Mouse (Mus musculus): ENCODE data around the gene Eif2ak2. TPM values are rescaled to one million over a fixed set of nuclear protein-coding genes. Genes with fewer than 3 reads are reported as not detected.
A peak's percentile ranks its signal among the peaks of the same experiment; 100 is the strongest.

The Eif2ak2 gene
- polyA plus RNA-seq, 1 experiment = 1.6 TPM

DNA sequence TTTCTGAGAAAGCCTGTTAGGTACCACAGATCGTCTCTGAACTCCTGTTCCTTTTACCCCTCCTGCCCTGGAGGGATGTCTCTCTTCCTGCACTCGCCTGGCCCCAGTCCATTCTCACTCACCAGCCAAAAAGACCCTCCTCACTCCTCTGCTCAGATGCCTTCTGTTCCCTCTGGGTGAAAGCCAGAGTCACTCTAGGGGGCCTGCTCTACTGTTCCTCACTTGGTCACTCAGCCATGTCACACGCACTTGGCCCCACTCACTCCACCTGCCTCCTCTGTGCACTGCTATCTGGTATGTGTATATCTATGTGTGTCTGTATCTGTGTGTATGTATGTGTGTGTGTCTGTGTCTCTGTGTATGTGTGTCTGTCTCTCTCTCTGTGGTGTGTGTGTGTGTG lies 6.8 kb upstream of the Eif2ak2 start:
- no peaks in the 10 kb centered on the region for H3K27me3 ChIP-seq (ENCODE audit: control insufficient read depth, insufficient read depth, low read length)
- H3K27ac ChIP-seq (ENCODE audit: insufficient read depth, low read length) = no peak overlapping the region
- H3K4me3 ChIP-seq (ENCODE audit: extremely low read depth, insufficient read depth, insufficient read length) = no peak overlapping the region
- no peaks in the 10 kb centered on the region for H3K36me3 ChIP-seq (ENCODE audit: control insufficient read depth, insufficient read depth, low read length)
- DNase-seq (ENCODE audit: low read depth in 1 of 2, low spot score in 2 of 2) = no peak
- no peaks in the 10 kb centered on the region for H3K4me1 ChIP-seq (ENCODE audit: control insufficient read depth, insufficient read depth, insufficient read length)
- no peak for TF ChIP-seq POLR2A (IDR thresholded peaks at IDR 0.05; ENCODE audit: low read depth, low read length)
- TF ChIP-seq CTCF (IDR thresholded peaks at IDR 0.05; ENCODE audit: extremely low read depth, insufficient read depth, insufficient read length, insufficient replicate concordance) = no peak
- WGBS = 59% methylated on average over 3 of the region's 3 CpGs

DNA sequence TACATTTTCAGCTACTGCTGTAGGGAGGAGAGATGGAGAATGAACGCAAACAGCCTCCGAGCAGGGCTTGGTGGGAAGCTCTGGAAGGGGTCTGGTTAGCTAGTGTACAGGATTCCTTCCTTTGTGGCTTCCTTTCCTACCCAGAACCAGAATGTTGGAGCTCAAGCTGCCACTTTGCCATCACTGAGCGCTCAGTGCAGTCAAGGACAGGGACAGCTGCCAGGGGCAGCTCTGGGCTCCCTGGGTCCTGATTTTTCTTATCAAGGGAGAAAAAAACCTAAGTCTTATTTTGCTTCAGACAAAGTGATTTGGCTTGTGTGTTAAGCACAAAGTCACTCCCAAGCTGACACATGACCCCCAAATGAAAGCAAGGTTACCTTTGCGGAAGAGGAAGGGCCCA lies 6.2 kb upstream of the Eif2ak2 start:
- no peak for DNase-seq (ENCODE audit: low read depth in 1 of 2, low spot score in 2 of 2)
- Histone ChIP-seq H3K27me3 (ENCODE audit: control insufficient read depth, insufficient read depth, low read length) (no peaks in the 10 kb centered on the region), H3K27ac (ENCODE audit: insufficient read depth, low read length) (no peak overlapping the region), H3K4me1 (ENCODE audit: control insufficient read depth, insufficient read depth, insufficient read length) (no peaks in the 10 kb centered on the region), H3K36me3 (ENCODE audit: control insufficient read depth, insufficient read depth, low read length) (no peaks in the 10 kb centered on the region), H3K4me3 (ENCODE audit: extremely low read depth, insufficient read depth, insufficient read length) (no peak overlapping the region)
- 88% methylated on average over 4 of the region's 4 CpGs for WGBS
- TF ChIP-seq POLR2A (IDR thresholded peaks at IDR 0.05; ENCODE audit: low read depth, low read length) (no peak), CTCF (IDR thresholded peaks at IDR 0.05; ENCODE audit: extremely low read depth, insufficient read depth, insufficient read length, insufficient replicate concordance) (no peak)

DNA sequence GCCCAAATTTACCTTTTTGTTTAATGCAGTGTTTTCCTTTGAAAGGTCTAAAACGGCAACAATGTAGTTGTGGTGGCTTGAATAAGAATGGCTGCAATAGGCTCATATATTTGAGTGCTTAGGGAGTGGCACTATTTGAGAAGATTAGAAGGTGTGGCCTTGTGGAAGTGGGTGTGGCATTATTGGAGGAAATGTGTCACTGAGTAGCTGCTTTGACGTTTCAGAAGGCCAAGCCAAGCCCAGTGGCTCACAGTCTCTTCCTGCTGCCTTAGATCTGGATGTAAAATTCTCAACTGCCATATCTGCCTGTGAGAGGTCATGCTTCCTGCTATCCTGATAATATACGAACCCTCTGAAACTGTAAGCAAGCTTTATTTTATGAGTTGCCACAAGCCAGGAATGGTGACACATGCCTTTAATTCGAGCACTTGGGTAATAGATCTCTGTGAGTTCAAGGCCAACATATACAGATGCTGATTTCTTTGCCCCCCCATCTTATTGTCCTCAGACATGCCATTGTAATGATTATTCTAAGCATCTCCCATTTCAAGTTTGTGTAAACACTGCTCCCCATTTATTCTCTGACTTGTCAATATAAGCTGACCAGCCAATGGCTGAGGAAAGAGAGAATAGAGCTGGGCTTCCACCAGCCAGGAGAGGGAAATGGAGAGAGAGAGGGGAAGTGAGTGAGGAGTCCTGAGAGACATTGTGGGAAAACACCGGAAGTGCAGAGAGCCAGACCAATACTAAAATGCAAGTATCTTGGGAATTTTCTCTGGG lies 3.1 kb upstream of the Eif2ak2 start:
- H3K27me3 ChIP-seq (ENCODE audit: control insufficient read depth, insufficient read depth, low read length) = no peaks in the 10 kb centered on the region
- DNase-seq (ENCODE audit: low read depth in 1 of 2, low spot score in 2 of 2) = no peak
- 90% methylated on average over 5 of the region's 5 CpGs for WGBS
- H3K27ac ChIP-seq (ENCODE audit: insufficient read depth, low read length) = no peak overlapping the region
- H3K4me3 ChIP-seq (ENCODE audit: extremely low read depth, insufficient read depth, insufficient read length) = no peak overlapping the region
- TF ChIP-seq POLR2A (IDR thresholded peaks at IDR 0.05; ENCODE audit: low read depth, low read length) (no peak), CTCF (IDR thresholded peaks at IDR 0.05; ENCODE audit: extremely low read depth, insufficient read depth, insufficient read length, insufficient replicate concordance) (no peak)
- H3K36me3 ChIP-seq (ENCODE audit: control insufficient read depth, insufficient read depth, low read length) = no peaks in the 10 kb centered on the region
- peaks cover 2% of the 10 kb centered on the region; the same call in 1 of the 2 replicates for H3K4me1 ChIP-seq (ENCODE audit: control insufficient read depth, insufficient read depth, insufficient read length)

DNA sequence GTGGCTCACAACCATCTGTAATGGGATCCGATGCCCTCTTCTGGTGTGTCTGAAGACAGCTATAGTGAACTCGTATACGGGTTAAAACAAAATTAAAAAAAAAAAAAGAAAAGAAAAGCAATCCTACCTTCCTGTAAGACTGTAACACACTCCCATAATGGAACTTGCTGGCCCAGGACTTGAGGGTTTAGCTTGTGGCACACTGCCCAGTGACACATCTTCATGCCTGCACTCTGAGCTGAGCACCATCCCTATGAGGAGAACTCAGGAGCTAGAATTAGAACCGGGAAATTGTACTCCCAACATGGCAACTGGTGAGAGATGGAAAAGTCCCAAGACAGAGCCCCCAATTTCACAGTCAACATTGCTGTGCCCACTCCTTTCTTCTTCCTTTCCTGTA lies 918 bp upstream of the Eif2ak2 start:
- WGBS = 93% methylated on average over 4 of the region's 4 CpGs
- Histone ChIP-seq H3K27ac (ENCODE audit: insufficient read depth, low read length) (no peak overlapping the region), H3K27me3 (ENCODE audit: control insufficient read depth, insufficient read depth, low read length) (no peaks in the 10 kb centered on the region), H3K4me3 (ENCODE audit: extremely low read depth, insufficient read depth, insufficient read length) (no peak overlapping the region), H3K36me3 (ENCODE audit: control insufficient read depth, insufficient read depth, low read length) (peaks cover under 1% of the 10 kb centered on the region; the same call in 1 of the 2 replicates), H3K4me1 (ENCODE audit: control insufficient read depth, insufficient read depth, insufficient read length) (peaks cover 2% of the 10 kb centered on the region; the same call in 1 of the 2 replicates)
- no peak for DNase-seq (ENCODE audit: low read depth in 1 of 2, low spot score in 2 of 2)
- TF ChIP-seq CTCF (IDR thresholded peaks at IDR 0.05; ENCODE audit: extremely low read depth, insufficient read depth, insufficient read length, insufficient replicate concordance) (no peak), POLR2A (IDR thresholded peaks at IDR 0.05; ENCODE audit: low read depth, low read length) (no peak)

DNA sequence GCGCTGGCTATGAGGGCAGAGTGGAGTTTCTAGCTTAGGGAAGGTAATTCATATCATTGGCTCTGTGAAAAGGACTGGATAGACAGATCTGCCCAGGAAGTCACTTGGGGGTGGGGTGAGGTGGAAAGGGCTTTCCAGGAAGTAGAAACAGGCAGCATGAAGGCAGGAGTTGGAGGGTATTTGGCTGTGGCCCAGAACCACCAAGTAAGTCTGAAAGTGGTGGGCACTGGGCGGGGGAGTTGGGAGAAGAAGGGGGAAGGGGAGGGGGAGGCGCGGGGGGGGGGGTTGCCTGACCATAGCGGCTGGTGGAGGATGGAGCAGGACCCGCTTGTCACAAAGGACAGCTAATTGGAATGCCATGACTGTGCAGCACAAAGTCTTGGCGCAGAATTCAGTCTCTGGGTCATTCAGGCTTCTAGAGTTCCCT lies 482 bp downstream of the Eif2ak2 start:
- Histone ChIP-seq H3K27ac (ENCODE audit: insufficient read depth, low read length) (peak overlapping the region; percentile 48), H3K36me3 (ENCODE audit: control insufficient read depth, insufficient read depth, low read length) (peaks cover 7% of the 10 kb centered on the region), H3K4me3 (ENCODE audit: extremely low read depth, insufficient read depth, insufficient read length) (peak overlapping the region; percentile 79), H3K4me1 (ENCODE audit: control insufficient read depth, insufficient read depth, insufficient read length) (peaks cover 2% of the 10 kb centered on the region; the same call in 1 of the 2 replicates), H3K27me3 (ENCODE audit: control insufficient read depth, insufficient read depth, low read length) (no peaks in the 10 kb centered on the region)
- WGBS = 3% methylated on average over 6 of the region's 7 CpGs
- DNase-seq (ENCODE audit: low read depth in 1 of 2, low spot score in 2 of 2) = peak in 1 of 2 experiments; percentile 9
- no peak for TF ChIP-seq POLR2A (IDR thresholded peaks at IDR 0.05; ENCODE audit: low read depth, low read length)
- no peak for TF ChIP-seq CTCF (IDR thresholded peaks at IDR 0.05; ENCODE audit: extremely low read depth, insufficient read depth, insufficient read length, insufficient replicate concordance)

DNA sequence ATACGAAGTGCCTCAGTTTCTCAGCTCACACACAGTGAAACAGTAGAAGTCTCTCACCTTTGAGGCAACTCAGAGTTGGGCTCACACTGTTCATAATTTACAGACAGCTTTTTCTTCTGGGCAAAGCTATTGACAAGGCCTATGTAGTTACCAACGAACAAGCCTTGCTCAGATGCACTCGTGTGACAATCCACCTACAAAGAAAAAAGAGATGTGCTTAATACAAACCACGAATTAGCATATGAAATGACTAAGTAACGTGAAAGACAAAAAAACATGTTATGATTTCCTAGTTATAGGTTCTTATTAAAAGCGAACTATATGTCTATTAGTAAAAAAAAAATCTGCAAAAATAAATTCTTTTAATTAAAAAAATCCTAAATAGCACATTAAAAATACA lies 8.5 kb downstream of the Eif2ak2 start:
- peaks cover 25% of the 10 kb centered on the region for H3K36me3 ChIP-seq (ENCODE audit: control insufficient read depth, insufficient read depth, low read length)
- H3K27ac ChIP-seq (ENCODE audit: insufficient read depth, low read length) = no peak overlapping the region
- no peak overlapping the region for H3K4me3 ChIP-seq (ENCODE audit: extremely low read depth, insufficient read depth, insufficient read length)
- DNase-seq (ENCODE audit: low read depth in 1 of 2, low spot score in 2 of 2) = no peak
- TF ChIP-seq CTCF (IDR thresholded peaks at IDR 0.05; ENCODE audit: extremely low read depth, insufficient read depth, insufficient read length, insufficient replicate concordance) = no peak
- no peak for TF ChIP-seq POLR2A (IDR thresholded peaks at IDR 0.05; ENCODE audit: low read depth, low read length)
- no peaks in the 10 kb centered on the region for H3K27me3 ChIP-seq (ENCODE audit: control insufficient read depth, insufficient read depth, low read length)
- no peaks in the 10 kb centered on the region for H3K4me1 ChIP-seq (ENCODE audit: control insufficient read depth, insufficient read depth, insufficient read length)
- 89% methylated on average over 6 of the region's 6 CpGs for WGBS

DNA sequence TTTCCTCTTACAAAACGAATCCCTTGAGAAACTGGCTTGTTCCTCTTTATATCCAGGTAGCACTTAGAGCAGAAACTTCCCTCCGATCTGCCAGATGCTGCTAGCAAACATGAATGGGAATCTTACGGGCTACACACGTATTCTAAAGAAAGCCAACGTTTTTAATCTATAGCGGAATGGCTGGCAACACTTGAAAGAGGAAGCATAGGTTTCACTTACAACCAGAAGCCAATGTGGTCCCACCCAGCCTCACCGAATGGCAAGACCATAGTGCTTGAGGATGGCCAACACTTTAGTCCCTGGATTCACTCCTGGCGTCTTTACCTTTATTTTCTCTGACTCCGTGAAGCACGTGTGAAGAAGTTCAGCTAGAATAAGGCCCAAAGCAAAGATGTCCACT lies 26.1 kb downstream of the Eif2ak2 start:
- peaks cover 19% of the 10 kb centered on the region for H3K36me3 ChIP-seq (ENCODE audit: control insufficient read depth, insufficient read depth, low read length)
- no peak overlapping the region for H3K27ac ChIP-seq (ENCODE audit: insufficient read depth, low read length)
- H3K27me3 ChIP-seq (ENCODE audit: control insufficient read depth, insufficient read depth, low read length) = no peaks in the 10 kb centered on the region
- DNase-seq (ENCODE audit: low read depth in 1 of 2, low spot score in 2 of 2) = no peak
- TF ChIP-seq CTCF (IDR thresholded peaks at IDR 0.05; ENCODE audit: extremely low read depth, insufficient read depth, insufficient read length, insufficient replicate concordance) (no peak), POLR2A (IDR thresholded peaks at IDR 0.05; ENCODE audit: low read depth, low read length) (no peak)
- H3K4me3 ChIP-seq (ENCODE audit: extremely low read depth, insufficient read depth, insufficient read length) = no peak overlapping the region
- H3K4me1 ChIP-seq (ENCODE audit: control insufficient read depth, insufficient read depth, insufficient read length) = no peaks in the 10 kb centered on the region
- 85% methylated on average over 10 of the region's 10 CpGs for WGBS
